Mouse (Mus musculus) MEL (cell line): Measurements from ENCODE around the gene Gm5741.

Source experiments
- BHLHE40 ChIP-seq: IDR thresholded peaks from 2 replicates; pipeline ENCODE4 v1.6.1; 2012; ENCODE audit warnings: low read depth, mild to moderate bottlenecking, inconsistent platforms, low read length, improper control_type of control experiment, borderline replicate concordance
- CHD1 ChIP-seq: IDR thresholded peaks from 2 replicates; pipeline ENCODE4 v1.6.1; 2012; ENCODE audit warnings: low read depth, mild to moderate bottlenecking, inconsistent platforms, low read length, improper control_type of control experiment
- CTCF ChIP-seq, 3 experiments: IDR thresholded peaks in 2 of 3; conservative IDR thresholded peaks in 1 of 3; 2 replicates each; pipeline ENCODE4 v1.5.1; 2011 to 2012; ENCODE audit warnings: low read length in 3 of 3, low read depth in 2 of 3, mild to moderate bottlenecking in 2 of 3, improper control_type of control experiment in 1 of 3, inconsistent platforms in 1 of 3, mixed read lengths in 1 of 3, moderate library complexity in 1 of 3; ENCODE audit not compliant: control insufficient read depth in 1 of 3, insufficient read depth in 1 of 3, poor library complexity in 1 of 3, severe bottlenecking in 1 of 3
- HCFC1 ChIP-seq: IDR thresholded peaks from 2 replicates; pipeline ENCODE4 v1.6.1; 2012; ENCODE audit warnings: low read depth, mild to moderate bottlenecking, inconsistent platforms, low read length, improper control_type of control experiment, moderate library complexity
- MAFK ChIP-seq: IDR thresholded peaks from 2 replicates; pipeline ENCODE4 v1.6.1; 2011; ENCODE audit warnings: low read depth, mild to moderate bottlenecking, low read length, improper control_type of control experiment, borderline replicate concordance
- MAX ChIP-seq: IDR thresholded peaks from 2 replicates; pipeline ENCODE4 v1.6.1; 2011; ENCODE audit warnings: low read length, improper control_type of control experiment
- POLR2A ChIP-seq, 2 experiments: IDR thresholded peaks; 2 replicates each; pipeline ENCODE4 v1.6.1; 2011 to 2012; ENCODE audit warnings: low read length in 2 of 2, mild to moderate bottlenecking in 2 of 2, control low read depth in 1 of 2, improper control_type of control experiment in 1 of 2, low read depth in 1 of 2, moderate library complexity in 1 of 2; ENCODE audit not compliant: control insufficient read depth in 1 of 2, insufficient read depth in 1 of 2, poor library complexity in 1 of 2
- TAL1 ChIP-seq: IDR thresholded peaks from 2 replicates; pipeline ENCODE4 v1.6.1; 2012; ENCODE audit warnings: mild to moderate bottlenecking, inconsistent platforms, low read length, moderate library complexity, mixed read lengths
- ZNF384 ChIP-seq: IDR thresholded peaks from 2 replicates; pipeline ENCODE4 v1.6.1; 2012; ENCODE audit warnings: low read depth, mild to moderate bottlenecking, inconsistent platforms, low read length, improper control_type of control experiment

GRCm38 (mm10) chr8:85026670-85027515 is 40.9 kb downstream of the Gm5741 start, which contains the start of gene Trir:
- TF ChIP-seq ZNF384 = no peak
- peak; percentile 94 to 97 for TF ChIP-seq POLR2A (IDR thresholded peaks at IDR 0.05; ENCODE audit: control insufficient read depth in 1 of 2, insufficient read depth in 1 of 2, low read depth in 1 of 2, low read length in 2 of 2, poor library complexity in 1 of 2)
- TF ChIP-seq CTCF (IDR thresholded peaks at IDR 0.05 in 2 of 3, conservative IDR thresholded peaks at IDR 0.05 in 1 of 3; ENCODE audit: control insufficient read depth in 1 of 3, insufficient read depth in 1 of 3, low read depth in 2 of 3, low read length in 3 of 3, poor library complexity in 1 of 3, severe bottlenecking in 1 of 3) = no peak
- TF ChIP-seq MAX = peak; percentile 19; the same call in 1 of the 2 replicates
- TF ChIP-seq BHLHE40 = no peak
- peak; percentile 90 for TF ChIP-seq HCFC1
- TF ChIP-seq TAL1 = no peak
- TF ChIP-seq MAFK = no peak
- TF ChIP-seq CHD1 = peak; percentile 33; the same call in 1 of the 2 replicates
